Mouse (Mus musculus) midbrain, postnatal 0 days (tissue): ENCODE measurements around the gene Kif6. TPM values are rescaled to one million over a fixed set of nuclear protein-coding genes. Genes with fewer than 3 reads are reported as not detected.

ENCODE experiments used
- ATAC-seq: fragments of 200-750 bp; cut with Nextera tagmentation; 2 replicates; pipeline ENCODE4 v1.8.0; 2017; ENCODE audit warnings: moderate number of reproducible peaks, mild to moderate bottlenecking, moderate TSS enrichment, moderate library complexity; ENCODE audit not compliant: low FRiP score
- DNase-seq: peaks from one replicate; pipeline ENCODE4 v3.0.0-alpha.2; 2015; ENCODE audit warnings: low spot score
- H3K27ac ChIP-seq: fragments of 300-500 bp; sonication (generic); 2 replicates; pipeline ENCODE4 v1.5.1; 2014; ENCODE audit warnings: low read depth, mild to moderate bottlenecking, low read length, mixed read lengths
- H3K27me3 ChIP-seq: fragments of 300-500 bp; sonication (generic); 2 replicates; pipeline ENCODE4 v1.6.1; 2014; ENCODE audit warnings: low read length, control low read depth, mixed read lengths; ENCODE audit not compliant: insufficient read depth
- H3K36me3 ChIP-seq: fragments of 300-500 bp; sonication (generic); 2 replicates; pipeline ENCODE4 v1.6.1; 2014; ENCODE audit warnings: low read length, control low read depth, mixed read lengths; ENCODE audit not compliant: insufficient read depth
- H3K4me1 ChIP-seq: fragments of 300-500 bp; sonication (generic); 2 replicates; pipeline ENCODE4 v1.6.1; 2014; ENCODE audit warnings: mild to moderate bottlenecking, control low read depth, antibody characterized with exemption, low read length, mixed read lengths; ENCODE audit not compliant: insufficient read depth
- H3K4me2 ChIP-seq: fragments of 300-500 bp; sonication (generic); 2 replicates; pipeline ENCODE4 v1.6.1; 2014; ENCODE audit warnings: low read depth, mild to moderate bottlenecking, low read length, mixed read lengths; ENCODE audit not compliant: poor library complexity, severe bottlenecking
- H3K4me3 ChIP-seq: fragments of 300-500 bp; sonication (generic); 2 replicates; pipeline ENCODE4 v1.5.1; 2014; ENCODE audit warnings: low read depth, mild to moderate bottlenecking, low read length, moderate library complexity
- H3K9ac ChIP-seq: fragments of 300-500 bp; sonication (generic); replicated peaks from 2 replicates; pipeline ENCODE4 v1.6.1; 2014; ENCODE audit warnings: mild to moderate bottlenecking, low read length, moderate library complexity, mixed read lengths; ENCODE audit not compliant: poor library complexity, severe bottlenecking
- H3K9me3 ChIP-seq: fragments of 300-500 bp; sonication (generic); 2 replicates; pipeline ENCODE4 v1.6.1; 2016; ENCODE audit warnings: low read length, control low read depth
- CTCF ChIP-seq: IDR thresholded peaks from 2 replicates; pipeline ENCODE4 v1.5.1; 2016; ENCODE audit warnings: antibody characterized with exemption, mild to moderate bottlenecking
- WGBS: fragments of 180-500 bp; shearing (Covaris S2); extraction: QIAGEN DNeasy Blood & Tissue Kit; methylation state at CpG from one replicate; pipeline ENCODE4 v1.1.7; 2014; 5-methylcytosine and 5-hydroxymethylcytosine counted together
- polyA plus RNA-seq: library from polyadenylated mRNA; unstranded; fragments of >200 nt; fragmentation: Nextera tagmentation; extraction: Ambion mirVana; gene quantifications from 2 replicates; pipeline ENCODE4 v1.2.1, GENCODE M21; 2015
- total RNA-seq: library from RNA; depleted of rRNA; stranded (reverse); fragments of >200 nt; gene quantifications from 2 replicates; pipeline ENCODE4 v1.2.3, GENCODE M21; 2014

Gene Kif6
- total and polyA plus RNA-seq, 2 experiments from 2014 or later = 1.7 to 2.1 TPM

DNA sequence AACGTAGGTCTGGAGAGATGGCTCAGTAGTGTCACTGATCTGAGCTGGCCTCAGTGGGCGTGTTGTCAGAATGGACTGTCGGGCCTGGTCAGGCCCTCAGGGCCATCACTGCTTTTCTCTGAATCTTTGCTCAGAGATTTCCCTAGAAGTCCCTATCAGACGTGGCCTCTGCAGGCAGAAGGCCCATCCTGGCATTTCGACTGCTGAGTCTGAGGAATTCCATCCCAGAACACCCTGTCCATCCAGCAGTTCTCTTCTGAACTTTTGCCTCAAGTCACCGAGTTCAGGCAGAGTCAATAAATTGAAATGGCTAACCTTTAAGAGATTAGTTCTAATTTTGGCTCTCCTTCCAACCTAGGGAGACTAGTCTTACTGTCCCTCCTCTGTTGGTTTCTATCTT is 119.1 kb downstream of the Kif6 start:
- Histone ChIP-seq H3K36me3 (no peaks in the 10 kb centered on the region), H3K4me1 (no peaks in the 10 kb centered on the region), H3K9ac (no peak overlapping the region), H3K9me3 (no peaks in the 10 kb centered on the region), H3K27ac (no peak overlapping the region), H3K4me3 (no peak overlapping the region), H3K4me2 (no peak overlapping the region), H3K27me3 (no peaks in the 10 kb centered on the region)
- no peak for TF ChIP-seq CTCF
- WGBS = 87% methylated on average over 6 of the region's 6 CpGs
- ATAC-seq (no peak), DNase-seq (no peak)

DNA sequence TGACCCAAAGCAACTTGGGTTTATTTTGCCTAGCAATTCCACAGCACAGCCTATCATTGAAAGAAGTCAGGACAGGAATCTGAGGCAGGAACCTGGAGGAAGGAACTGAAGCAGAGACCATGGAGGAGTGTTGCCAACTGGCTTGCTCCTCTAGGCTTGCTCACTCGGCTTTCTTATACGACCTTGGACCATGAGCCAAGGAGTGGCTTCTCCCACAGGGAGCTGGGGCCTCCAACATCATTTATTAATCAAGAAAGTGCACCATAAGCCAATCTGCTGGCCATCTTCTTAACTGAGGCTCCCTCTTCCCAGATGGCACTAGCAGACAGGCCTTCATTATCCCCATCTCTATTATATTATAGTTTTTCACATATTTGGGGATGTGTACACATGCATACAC is 119.8 kb downstream of the Kif6 start:
- H3K36me3 ChIP-seq = no peaks in the 10 kb centered on the region
- no peaks in the 10 kb centered on the region for H3K4me1 ChIP-seq
- H3K9ac ChIP-seq = no peak overlapping the region
- ATAC-seq (no peak), DNase-seq (no peak)
- no peak overlapping the region for H3K4me3 ChIP-seq
- no peak for TF ChIP-seq CTCF
- H3K4me2 ChIP-seq = no peak overlapping the region
- no peak overlapping the region for H3K27ac ChIP-seq
- no peaks in the 10 kb centered on the region for H3K9me3 ChIP-seq
- no peaks in the 10 kb centered on the region for H3K27me3 ChIP-seq
- 92% methylated on average over 2 of the region's 2 CpGs for WGBS

DNA sequence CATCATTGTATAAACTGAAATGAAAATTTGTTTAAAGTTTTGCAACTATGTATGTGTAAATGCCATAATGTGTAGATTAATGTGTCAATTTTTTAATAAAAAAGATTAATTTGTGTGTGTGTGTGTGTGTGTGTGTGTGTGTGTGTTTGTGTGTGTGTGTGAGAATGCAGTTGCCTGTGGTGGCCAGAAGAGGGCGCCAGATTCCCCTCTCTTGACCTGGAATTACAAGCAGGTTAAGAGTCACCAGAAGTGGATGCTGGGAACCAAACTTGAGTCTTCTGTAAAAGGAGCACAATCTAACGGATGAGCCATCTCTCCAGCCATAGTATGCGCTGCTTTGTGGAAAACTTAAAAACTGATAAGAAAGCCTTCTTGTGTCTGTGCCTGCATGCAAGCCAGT is 121.4 kb downstream of the Kif6 start:
- H3K27ac ChIP-seq = no peak overlapping the region
- peak; percentile 31 for TF ChIP-seq CTCF
- WGBS = 80% methylated on average over 3 of the region's 3 CpGs
- no peak for ATAC-seq
- no peaks in the 10 kb centered on the region for H3K27me3 ChIP-seq
- H3K4me3 ChIP-seq = no peak overlapping the region
- H3K4me1 ChIP-seq = no peaks in the 10 kb centered on the region
- H3K4me2 ChIP-seq = no peak overlapping the region
- no peaks in the 10 kb centered on the region for H3K36me3 ChIP-seq
- H3K9ac ChIP-seq = no peak overlapping the region
- H3K9me3 ChIP-seq = no peaks in the 10 kb centered on the region
- DNase-seq = no peak

DNA sequence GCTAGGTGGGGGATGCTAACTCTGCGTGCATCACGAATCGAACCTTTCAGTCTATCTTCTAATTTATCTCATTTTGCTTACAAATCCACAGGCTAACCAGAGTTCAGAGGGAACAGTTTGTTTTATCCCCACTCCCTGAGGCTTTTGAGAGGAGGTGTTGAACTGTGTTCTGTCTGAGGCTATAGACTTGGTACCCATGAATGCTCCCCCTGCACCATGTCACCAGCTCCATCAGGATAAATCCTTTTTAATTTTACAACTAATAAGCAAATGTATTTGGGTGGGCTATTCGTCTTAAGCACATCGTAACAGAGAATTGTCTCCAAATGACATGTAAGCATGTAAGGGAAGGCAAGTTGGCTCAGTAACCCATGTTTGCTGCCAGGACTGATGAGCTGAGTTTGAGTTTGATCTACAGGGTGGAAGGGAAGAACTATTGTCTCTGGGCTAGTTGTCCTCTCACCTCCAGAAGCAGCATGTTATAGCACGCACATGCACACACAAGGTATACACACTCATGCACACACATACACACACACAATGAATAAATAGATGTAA is 122.4 kb downstream of the Kif6 start:
- DNase-seq (no peak), ATAC-seq (no peak)
- H3K9ac ChIP-seq = no peak overlapping the region
- H3K36me3 ChIP-seq = no peaks in the 10 kb centered on the region
- H3K9me3 ChIP-seq = no peaks in the 10 kb centered on the region
- no peak overlapping the region for H3K4me2 ChIP-seq
- H3K4me1 ChIP-seq = no peaks in the 10 kb centered on the region
- TF ChIP-seq CTCF = no peak
- no peak overlapping the region for H3K27ac ChIP-seq
- 94% methylated on average over 6 of the region's 6 CpGs for WGBS
- H3K4me3 ChIP-seq = no peak overlapping the region
- H3K27me3 ChIP-seq = no peaks in the 10 kb centered on the region

DNA sequence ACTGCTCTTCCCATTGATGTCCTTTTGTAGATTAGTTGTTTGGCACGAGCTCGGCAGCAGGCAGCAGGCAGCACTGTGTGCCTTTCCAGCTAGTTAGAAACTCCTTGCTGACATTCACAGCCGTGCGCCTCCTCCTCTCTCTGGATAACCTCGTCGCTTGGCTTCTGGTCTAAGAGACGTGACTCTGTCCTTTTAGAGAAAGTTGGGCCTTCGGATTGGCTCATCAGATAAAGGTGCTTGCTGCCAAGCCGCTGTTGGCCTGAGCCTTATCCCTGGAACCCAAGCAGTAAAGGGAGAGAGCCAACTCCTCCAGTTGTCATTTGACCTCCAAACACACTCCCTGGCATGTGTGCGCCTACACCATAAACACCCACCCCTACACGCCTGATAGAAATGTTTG is 123.4 kb downstream of the Kif6 start:
- no peak for ATAC-seq
- no peaks in the 10 kb centered on the region for H3K36me3 ChIP-seq
- TF ChIP-seq CTCF = no peak
- no peaks in the 10 kb centered on the region for H3K4me1 ChIP-seq
- no peak overlapping the region for H3K27ac ChIP-seq
- no peak overlapping the region for H3K4me2 ChIP-seq
- no peak for DNase-seq
- 70% methylated on average over 11 of the region's 11 CpGs for WGBS
- no peak overlapping the region for H3K9ac ChIP-seq
- H3K9me3 ChIP-seq = no peaks in the 10 kb centered on the region
- H3K4me3 ChIP-seq = no peak overlapping the region
- no peaks in the 10 kb centered on the region for H3K27me3 ChIP-seq

DNA sequence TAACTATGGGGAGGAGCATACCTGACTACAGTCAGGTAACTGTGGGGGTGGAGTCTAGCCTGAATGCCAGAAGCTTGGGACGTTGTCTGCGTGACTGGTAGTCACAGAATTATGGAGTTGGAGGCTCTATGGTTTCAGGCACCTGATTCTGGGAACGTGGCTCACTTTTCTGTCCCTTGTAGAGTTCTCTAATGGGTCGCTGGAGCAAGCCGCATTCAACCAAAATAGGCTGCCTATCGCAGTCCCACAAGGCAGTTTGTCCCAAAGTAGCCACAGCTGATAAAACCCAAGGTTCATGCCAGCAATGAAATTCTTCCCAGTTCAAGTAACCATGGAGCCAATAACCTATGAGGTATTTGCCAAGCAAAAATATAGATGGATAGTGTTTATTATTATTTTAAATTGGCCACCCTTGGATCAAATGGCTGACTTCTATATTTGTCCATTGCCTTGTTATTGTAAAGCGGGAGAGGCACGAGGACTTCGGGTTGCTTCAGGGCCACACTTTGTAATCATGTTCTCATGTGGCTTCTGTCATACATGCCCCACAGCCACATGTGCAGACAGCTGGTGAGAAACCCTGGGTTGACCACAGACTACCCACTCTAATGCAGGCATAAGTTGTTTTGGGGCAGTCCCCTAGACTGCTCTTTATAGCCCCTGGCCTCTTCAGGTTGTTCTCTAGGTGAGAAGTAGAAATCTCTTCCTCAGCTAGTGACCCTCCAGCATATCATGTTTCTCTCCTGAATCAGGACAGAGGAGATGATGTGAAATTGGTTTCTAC is 125.2 kb downstream of the Kif6 start:
- Histone ChIP-seq H3K9me3 (no peaks in the 10 kb centered on the region), H3K27me3 (no peaks in the 10 kb centered on the region), H3K9ac (no peak overlapping the region), H3K36me3 (no peaks in the 10 kb centered on the region), H3K4me1 (no peaks in the 10 kb centered on the region), H3K4me3 (no peak overlapping the region), H3K27ac (no peak overlapping the region), H3K4me2 (no peak overlapping the region)
- DNase-seq (no peak), ATAC-seq (no peak)
- 86% methylated on average over 9 of the region's 9 CpGs for WGBS
- TF ChIP-seq CTCF = no peak
